Mouse (Mus musculus) ovary, postnatal 36 days (tissue): ENCODE measurements around the gene Gm20715.
"Not testable (repeated sequence)": the region's sequence is repeated elsewhere in the genome, so short reads cannot be mapped to it uniquely, and the experiment has no call there.

ENCODE experiments used
- DNase-seq: peaks from one replicate; pipeline ENCODE4 v3.0.0; 2022; ENCODE audit warnings: low spot score, mixed read lengths

The Gm20715 gene

DNA sequence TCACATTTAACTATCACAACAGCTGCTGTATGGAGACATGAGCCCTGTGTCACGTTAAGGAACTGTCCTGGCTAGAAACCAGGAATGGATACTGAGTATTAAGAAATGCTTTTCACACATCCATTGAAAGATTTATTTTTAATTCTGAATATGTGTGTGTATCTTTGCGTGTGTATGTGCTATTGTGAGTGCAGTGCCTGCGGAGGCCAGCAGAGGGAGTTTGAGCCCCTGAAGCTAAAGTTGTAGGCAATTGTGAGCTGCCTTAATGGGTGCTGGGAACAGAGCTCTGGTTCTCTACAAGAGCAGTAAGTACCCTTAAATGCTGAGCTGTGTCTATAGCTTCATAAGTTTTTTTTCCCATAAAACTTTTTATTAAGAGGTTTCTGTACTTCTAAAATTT lies 19.3 kb downstream of the Gm20715 start:
- no peak for DNase-seq

DNA sequence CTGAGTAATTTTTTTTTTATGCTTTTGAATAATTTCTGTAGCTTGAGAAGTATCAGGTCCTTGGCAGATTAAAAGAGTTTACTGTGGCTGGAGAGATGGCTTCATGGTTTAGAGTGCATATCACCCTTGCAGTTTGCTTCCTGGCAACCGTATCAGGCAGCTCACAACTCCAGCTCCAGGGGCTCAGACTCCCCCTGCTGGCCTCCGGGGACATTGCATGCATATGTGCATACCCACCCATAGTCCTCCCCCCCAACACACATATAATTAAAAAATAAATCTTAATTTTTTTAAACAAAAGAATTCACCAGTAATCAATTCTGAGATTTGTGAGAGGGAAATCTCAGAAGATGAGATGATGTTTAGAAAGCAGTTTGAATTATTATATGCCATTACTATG lies 20.3 kb downstream of the Gm20715 start:
- DNase-seq, result no peak

DNA sequence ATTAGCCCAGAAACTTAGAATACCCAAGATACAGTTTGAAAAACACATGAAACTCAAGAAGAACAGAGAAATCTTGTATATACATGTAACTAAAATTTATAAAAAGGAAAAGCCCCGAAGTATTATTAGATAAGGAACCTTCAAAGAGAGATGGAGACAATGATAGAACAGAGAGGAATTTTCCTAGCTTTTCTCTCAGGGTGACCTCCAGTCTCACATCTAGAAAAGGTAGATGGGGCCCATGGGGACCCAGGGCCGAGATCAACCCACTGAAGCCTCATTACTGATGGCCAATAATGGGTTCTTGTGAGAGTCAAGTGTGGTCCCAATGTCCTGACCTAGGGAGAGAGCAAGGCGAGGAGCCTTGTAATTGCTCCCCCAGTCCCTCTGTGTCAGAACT lies 28.3 kb downstream of the Gm20715 start, which contains the start of gene Olfr1344:
TSS of gene Olfr1344 (plus strand) at position 301 of the 400 bp plus-strand sequence.
- DNase-seq, result no peak

DNA sequence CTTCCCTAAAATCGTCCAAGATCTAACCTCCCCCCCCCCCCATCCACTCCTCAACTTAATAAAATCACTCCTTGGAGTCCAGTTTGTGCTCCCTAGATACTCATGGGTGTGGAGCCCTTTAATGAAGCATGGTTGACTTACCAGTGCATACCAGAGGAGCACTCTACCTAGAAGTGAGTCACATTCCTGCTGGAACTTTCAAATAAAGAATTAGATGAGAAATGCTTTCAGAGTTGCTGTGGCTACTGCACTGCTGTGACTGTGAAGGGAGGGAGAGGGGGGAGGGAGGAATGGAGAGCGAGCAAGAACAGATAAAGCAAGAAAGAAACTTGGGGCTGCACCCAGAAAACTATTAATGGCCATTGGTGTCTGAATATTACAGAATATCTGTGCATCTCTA lies 31.1 kb downstream of the Gm20715 start:
- no peak for DNase-seq

DNA sequence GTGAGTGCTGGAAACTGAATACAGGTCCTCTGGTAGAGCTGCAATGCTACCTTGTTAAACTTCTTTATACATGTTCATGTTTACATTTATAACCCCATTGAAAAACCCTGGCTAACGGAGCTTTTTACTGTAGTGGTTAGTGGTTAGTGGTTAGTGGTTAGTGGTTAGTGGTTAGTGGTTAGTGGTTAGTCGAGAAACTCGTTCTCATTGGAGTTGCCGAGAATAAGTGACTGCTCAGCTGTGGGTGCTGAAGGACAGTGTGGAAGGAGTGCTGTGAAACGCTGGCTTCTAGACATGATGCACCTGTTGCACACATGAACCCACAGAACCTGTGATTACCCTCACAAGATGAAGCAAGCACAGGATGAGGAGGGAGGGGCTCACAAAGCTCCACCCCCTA lies 37.7 kb downstream of the Gm20715 start:
- no peak for DNase-seq

DNA sequence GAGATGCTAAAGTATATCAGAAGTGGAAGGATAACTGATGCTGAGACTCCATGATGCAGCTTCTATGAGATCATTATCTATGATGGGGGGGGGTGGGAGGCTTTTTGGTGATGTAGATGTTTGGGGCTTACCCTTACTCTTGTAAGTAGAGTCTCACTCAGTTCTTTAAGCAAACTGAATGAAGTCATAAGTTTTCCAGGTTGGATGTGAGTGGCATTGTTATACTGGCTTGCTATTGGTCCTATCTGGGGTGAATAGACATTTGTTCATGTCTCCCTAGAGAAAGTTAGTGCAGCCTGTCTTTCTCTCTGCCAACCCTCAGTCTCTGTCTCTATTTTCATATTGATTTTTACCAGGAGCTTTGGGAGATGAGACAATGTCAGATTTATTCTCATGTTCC lies 45.8 kb downstream of the Gm20715 start, which contains the start of gene Olfr1336:
TSS of gene Olfr1336 (plus strand) at position 301 of the 400 bp plus-strand sequence.
- no peak for DNase-seq

DNA sequence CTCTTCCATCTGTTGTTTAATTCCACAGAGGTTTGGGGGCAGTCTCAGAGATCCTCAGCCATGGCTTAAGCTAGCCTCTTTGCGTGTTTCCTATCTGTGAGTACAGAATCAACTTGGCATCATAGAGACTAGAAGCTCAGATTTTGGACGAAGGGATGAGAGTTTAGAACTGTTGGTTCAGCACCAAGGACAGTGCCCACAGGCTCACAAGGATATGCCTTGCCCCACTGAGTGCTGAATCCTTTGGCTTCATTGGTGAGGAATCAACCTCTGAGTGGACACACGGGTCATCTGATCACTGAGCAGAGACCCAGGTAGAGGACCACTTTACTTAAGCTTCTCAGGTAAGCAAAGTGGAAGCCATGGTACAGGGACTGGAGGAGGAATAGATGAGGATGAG lies 46.3 kb downstream of the Gm20715 start:
- DNase-seq, result no peak

DNA sequence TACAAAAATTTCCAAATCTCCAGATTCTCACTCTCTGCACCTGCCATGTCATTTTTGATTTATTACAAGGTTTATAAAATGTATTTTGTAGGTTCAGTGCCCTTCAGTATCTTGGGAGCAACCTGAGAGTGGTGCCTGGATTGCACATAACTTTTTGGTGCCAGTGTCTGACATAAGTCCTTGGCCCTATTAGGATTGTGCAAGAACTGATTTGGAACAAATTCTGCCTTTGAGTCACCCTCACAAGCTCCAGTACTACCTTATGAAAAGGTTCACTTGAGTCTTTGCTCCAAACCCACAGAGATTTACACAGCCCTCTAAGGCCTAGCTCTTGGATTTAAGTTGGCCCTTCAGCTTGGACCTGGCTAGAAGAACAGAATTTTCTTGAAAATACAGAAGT lies 56.9 kb downstream of the Gm20715 start, which contains the start of gene Olfr1346:
TSS of gene Olfr1346 (plus strand) at position 151 of the 400 bp plus-strand sequence.
- no peak for DNase-seq

DNA sequence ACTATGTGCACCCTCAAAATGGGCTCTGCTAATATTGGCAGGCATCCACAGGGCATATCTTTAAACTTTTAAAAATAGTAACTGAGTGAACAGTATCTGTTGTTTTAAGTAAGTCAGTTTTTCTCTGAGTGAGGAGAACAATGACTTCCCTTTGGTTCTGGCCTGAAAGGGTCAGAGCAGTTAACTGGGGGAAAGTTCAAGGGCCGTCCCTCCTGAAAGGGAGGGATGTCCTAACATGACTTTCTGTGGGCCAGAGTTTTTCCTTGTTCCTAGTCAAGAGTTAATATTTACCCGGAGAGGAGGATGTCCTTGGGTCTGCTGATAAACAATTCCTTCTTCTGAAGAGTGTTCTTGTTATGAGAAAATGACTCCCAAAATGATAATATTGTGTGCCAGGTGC lies 67.6 kb downstream of the Gm20715 start:
- not testable (repeated sequence) for DNase-seq

DNA sequence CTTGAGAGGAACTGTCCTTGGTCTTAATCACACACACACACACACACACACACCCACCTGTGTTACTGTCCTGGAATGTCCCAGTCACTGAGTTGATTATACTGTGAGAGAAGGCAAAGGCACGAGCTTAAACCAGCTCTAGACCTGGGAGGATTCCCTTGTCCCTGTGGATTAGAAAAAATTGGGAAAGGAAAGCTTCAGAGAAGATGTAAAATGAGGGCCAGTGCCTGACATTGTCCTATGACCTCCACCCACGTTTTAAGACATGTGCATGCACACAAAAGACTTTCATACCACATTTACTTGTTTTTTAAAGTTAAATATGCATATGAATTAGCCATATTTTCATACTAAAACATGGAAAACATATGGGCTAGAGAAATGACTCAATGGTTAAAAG lies 76.8 kb downstream of the Gm20715 start, which contains the start of gene Olfr5:
TSS of gene Olfr5 (minus strand) at position 101 of the 400 bp plus-strand sequence.
- DNase-seq, result no peak
